Mouse (Mus musculus): ENCODE data around the gene Aen. TPM values are rescaled to one million over a fixed set of nuclear protein-coding genes. Genes with fewer than 3 reads are reported as not detected.

Aen gene
- 47.1 and 47.9 TPM in 2 replicates for polyA plus RNA-seq (2015; fragmentation: Nextera tagmentation; extraction: Ambion mirVana)

DNA sequence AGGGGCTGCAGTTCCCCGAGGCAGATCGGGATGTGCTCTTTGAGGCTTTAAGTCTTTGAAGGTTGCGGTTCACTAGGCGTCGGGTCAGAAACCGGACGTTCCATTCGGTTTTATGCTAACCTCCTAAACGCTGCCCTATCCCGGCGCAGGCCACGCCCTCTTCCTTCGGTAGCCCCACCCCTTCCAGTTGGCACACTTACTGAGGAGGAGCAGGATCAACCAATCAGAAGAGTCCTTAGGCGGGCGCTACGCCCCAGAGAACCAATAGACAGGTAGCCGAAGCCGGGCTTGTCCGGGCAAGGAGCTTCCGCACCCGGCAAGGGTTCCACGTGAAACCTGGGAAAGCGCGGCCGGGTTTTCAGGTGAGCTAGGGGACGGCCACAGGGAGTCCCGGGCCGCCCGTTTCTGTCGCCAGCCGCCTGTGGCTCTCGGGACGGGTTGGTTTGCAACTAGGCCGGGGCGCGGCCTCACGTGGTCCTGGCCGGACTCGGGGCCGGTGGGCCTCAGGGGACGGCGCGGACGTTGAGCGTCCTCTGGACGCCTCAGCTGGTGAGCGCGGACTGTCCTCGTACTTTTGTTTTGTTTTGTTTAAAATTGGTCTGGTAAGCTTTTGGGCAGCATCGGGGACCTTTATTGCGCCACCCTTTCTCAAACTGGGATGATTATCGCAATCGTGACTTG lies at the start of gene Aen:
Aen (plus strand) TSS at position 202 of the 681 bp plus-strand sequence.
- WGBS = 3% methylated on average over 53 of the region's 53 CpGs
- H3K9ac ChIP-seq = peak within 1 kb of the TSS; percentile 65
- H3K4me2 ChIP-seq = peak within 1 kb of the TSS; percentile 81
- peak; percentile 98 for ATAC-seq (replicated peaks; ENCODE audit: low FRiP score)
- peak within 1 kb of the TSS; percentile 72; the same call in 1 of the 2 replicates for H3K27ac ChIP-seq
- peak within 1 kb of the TSS; percentile 96 for H3K4me3 ChIP-seq (replicated peaks)
- H3K9me3 ChIP-seq (replicated peaks) = 0 out of 2 replicates have a peak, but pooled peaks cover 2% of the 10 kb centered on the region
- peaks cover 11% of the 10 kb centered on the region for H3K36me3 ChIP-seq
- no peaks in the 10 kb centered on the region for H3K27me3 ChIP-seq
- H3K4me1 ChIP-seq = peaks cover 20% of the 10 kb centered on the region

- 36% methylated on average over 12 of the region's 12 CpGs for WGBS
- Histone ChIP-seq H3K9ac (peak overlapping the region; percentile 86), H3K4me2 (peak overlapping the region; percentile 69), H3K4me3 (replicated peaks) (peak overlapping the region; percentile 86), H3K9me3 (replicated peaks) (no peaks in the 10 kb centered on the region), H3K27ac (peak overlapping the region; percentile 81), H3K27me3 (no peaks in the 10 kb centered on the region), H3K36me3 (peaks cover 28% of the 10 kb centered on the region), H3K4me1 (peaks cover 12% of the 10 kb centered on the region)
- no peak for ATAC-seq (replicated peaks; ENCODE audit: low FRiP score)
Measured at GRCm38 (mm10) chr7:78846066-78846716, 49.5 kb upstream of the Aen start.

DNA sequence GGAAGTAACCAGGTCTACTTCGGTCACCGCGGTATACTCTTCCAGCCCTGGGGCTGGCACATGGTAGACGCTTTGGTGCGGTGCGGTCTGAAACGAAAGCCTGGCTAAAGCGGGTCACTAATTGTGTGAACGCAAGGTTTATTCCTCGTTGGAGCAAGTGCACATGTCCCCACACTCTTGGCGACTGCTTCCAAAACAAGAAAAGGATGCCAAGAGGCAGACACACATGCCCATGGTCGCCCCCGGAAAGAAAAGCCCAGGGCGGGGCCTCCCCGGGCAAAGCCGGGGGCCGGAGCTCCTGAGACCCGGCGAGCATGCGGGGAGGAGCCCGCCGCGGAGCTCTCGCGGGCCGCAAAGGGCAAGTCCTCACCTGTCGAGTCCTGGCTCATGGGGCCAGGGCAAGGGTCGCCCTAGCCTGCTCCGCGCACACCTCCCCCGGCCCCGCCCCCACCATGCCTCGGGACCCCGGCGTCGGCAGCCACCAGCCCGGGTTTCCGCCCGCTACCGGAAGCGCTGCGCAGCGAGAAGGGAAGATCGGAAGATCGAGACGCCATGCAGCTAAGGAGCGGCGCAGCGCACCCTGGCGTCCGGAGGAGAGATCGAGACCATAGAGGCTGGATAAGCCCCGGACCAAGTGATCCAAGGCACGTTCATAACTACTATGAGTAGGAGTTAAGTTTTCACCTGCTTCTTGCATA lies 48.8 kb upstream of the Aen start, which contains the start of gene Det1:
Det1 (minus strand) TSS at position 527 of the 698 bp plus-strand sequence.
- no peaks in the 10 kb centered on the region for H3K9me3 ChIP-seq (replicated peaks)
- no peaks in the 10 kb centered on the region for H3K27me3 ChIP-seq
- H3K36me3 ChIP-seq = peaks cover 23% of the 10 kb centered on the region
- peak within 1 kb of the TSS; percentile 86 for H3K4me3 ChIP-seq (replicated peaks)
- peak; percentile 92 for ATAC-seq (replicated peaks; ENCODE audit: low FRiP score)
- peak within 1 kb of the TSS; percentile 69 for H3K4me2 ChIP-seq
- peaks cover 12% of the 10 kb centered on the region for H3K4me1 ChIP-seq
- under 1% methylated on average over 54 of the region's 54 CpGs for WGBS
- peak within 1 kb of the TSS; percentile 81 for H3K27ac ChIP-seq
- peak within 1 kb of the TSS; percentile 86 for H3K9ac ChIP-seq

- Histone ChIP-seq H3K4me2 (no peak overlapping the region), H3K27me3 (peaks cover 4% of the 10 kb centered on the region; the same call in 1 of the 2 replicates), H3K36me3 (no peaks in the 10 kb centered on the region), H3K4me1 (no peaks in the 10 kb centered on the region), H3K27ac (no peak overlapping the region), H3K4me3 (replicated peaks) (no peak overlapping the region), H3K9ac (no peak overlapping the region), H3K9me3 (replicated peaks) (no peaks in the 10 kb centered on the region)
- no peak for ATAC-seq (replicated peaks; ENCODE audit: low FRiP score)
- WGBS = 66% methylated on average over 4 of the region's 4 CpGs
Measured at GRCm38 (mm10) chr7:78854051-78854450, 41.6 kb upstream of the Aen start.

DNA sequence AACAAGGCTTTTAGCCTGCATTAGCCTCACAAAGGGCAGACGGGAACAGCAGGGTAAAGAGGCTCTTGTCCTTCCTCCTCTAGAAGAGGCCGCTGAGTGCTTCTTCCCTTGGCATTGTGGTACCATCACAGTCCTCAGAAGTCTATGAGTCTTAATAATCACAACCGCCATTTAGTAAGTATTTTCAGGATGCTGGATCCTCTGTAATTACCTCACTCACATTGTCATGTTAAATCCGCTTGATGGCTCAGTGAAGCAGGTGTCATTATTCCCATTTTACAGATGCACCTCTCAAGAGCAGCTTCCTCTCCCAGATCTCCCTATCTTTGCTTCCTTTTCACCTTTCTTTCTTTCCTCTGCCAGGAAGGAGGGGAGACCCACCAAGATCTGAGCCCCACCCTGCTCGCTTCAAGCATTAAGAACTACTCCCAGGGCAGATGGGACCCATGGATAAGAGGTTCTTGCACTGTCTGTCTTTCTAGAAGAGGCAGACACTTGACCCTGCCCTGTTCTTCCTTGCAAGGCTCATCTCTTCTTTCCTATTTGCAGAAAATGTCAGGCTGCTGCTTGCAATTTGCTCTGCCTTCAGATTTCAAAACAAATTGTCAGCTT lies 40.5 kb upstream of the Aen start:
- Histone ChIP-seq H3K27ac (no peak overlapping the region), H3K9ac (no peak overlapping the region), H3K9me3 (replicated peaks) (no peaks in the 10 kb centered on the region), H3K27me3 (peaks cover 4% of the 10 kb centered on the region; the same call in 1 of the 2 replicates), H3K36me3 (no peaks in the 10 kb centered on the region), H3K4me3 (replicated peaks) (no peak overlapping the region), H3K4me2 (no peak overlapping the region), H3K4me1 (no peaks in the 10 kb centered on the region)
- no peak for ATAC-seq (replicated peaks; ENCODE audit: low FRiP score)
- 63% methylated on average over 5 of the region's 5 CpGs for WGBS

- no peak overlapping the region for H3K4me3 ChIP-seq (replicated peaks)
- H3K4me2 ChIP-seq = no peak overlapping the region
- H3K36me3 ChIP-seq = no peaks in the 10 kb centered on the region
- no peaks in the 10 kb centered on the region for H3K27me3 ChIP-seq
- H3K4me1 ChIP-seq = 0 out of 2 replicates have a peak, but pooled peaks cover 3% of the 10 kb centered on the region
- 60% methylated on average over 7 of the region's 7 CpGs for WGBS
- H3K27ac ChIP-seq = no peak overlapping the region
- no peak overlapping the region for H3K9ac ChIP-seq
- no peaks in the 10 kb centered on the region for H3K9me3 ChIP-seq (replicated peaks)
- ATAC-seq (replicated peaks; ENCODE audit: low FRiP score) = 0 out of 2 replicates have a peak, but pooled peaks have one; percentile 4
Measured at GRCm38 (mm10) chr7:78863796-78864445, 31.7 kb upstream of the Aen start.

GRCm38 (mm10) chr7:78864446-78864802 lies 31.2 kb upstream of the Aen start:
- ATAC-seq (replicated peaks; ENCODE audit: low FRiP score) = no peak
- H3K4me2 ChIP-seq = no peak overlapping the region
- H3K9ac ChIP-seq = no peak overlapping the region
- WGBS = 45% methylated on average over 4 of the region's 4 CpGs
- H3K27ac ChIP-seq = no peak overlapping the region
- no peaks in the 10 kb centered on the region for H3K36me3 ChIP-seq
- H3K4me1 ChIP-seq = 0 out of 2 replicates have a peak, but pooled peaks cover 3% of the 10 kb centered on the region
- no peak overlapping the region for H3K4me3 ChIP-seq (replicated peaks)
- H3K9me3 ChIP-seq (replicated peaks) = no peaks in the 10 kb centered on the region
- H3K27me3 ChIP-seq = no peaks in the 10 kb centered on the region

GRCm38 (mm10) chr7:78865212-78865949 lies 30.3 kb upstream of the Aen start:
- H3K27me3 ChIP-seq = no peaks in the 10 kb centered on the region
- H3K4me1 ChIP-seq = 0 out of 2 replicates have a peak, but pooled peaks cover 3% of the 10 kb centered on the region
- no peak overlapping the region for H3K9ac ChIP-seq
- H3K9me3 ChIP-seq (replicated peaks) = no peaks in the 10 kb centered on the region
- 0 out of 2 replicates have a peak, but pooled peaks have one; percentile 36 for ATAC-seq (replicated peaks; ENCODE audit: low FRiP score)
- WGBS = 48% methylated on average over 12 of the region's 12 CpGs
- H3K4me3 ChIP-seq (replicated peaks) = no peak overlapping the region
- H3K27ac ChIP-seq = peak overlapping the region; percentile 43; the same call in 1 of the 2 replicates
- H3K36me3 ChIP-seq = no peaks in the 10 kb centered on the region
- no peak overlapping the region for H3K4me2 ChIP-seq

DNA sequence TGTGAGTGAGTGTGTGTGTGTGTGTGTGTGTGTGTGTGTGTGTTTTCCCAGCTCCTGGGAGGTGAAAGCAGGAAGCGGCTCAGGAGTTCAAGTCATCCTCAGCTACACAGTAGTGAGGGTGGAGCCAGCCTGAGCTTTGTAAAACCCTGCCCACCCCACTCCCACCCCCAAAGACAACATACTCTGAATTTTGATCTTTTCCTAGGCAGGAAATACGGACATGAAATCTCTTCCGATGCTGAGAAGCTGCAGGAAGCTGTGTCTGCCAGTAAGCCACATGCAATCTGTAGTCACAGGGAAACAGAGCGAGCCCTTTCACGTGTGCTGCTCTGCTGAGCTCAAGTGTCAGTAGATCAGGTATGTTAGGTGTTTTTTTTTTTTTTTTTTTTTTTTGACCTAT lies 26.9 kb upstream of the Aen start:
- Histone ChIP-seq H3K27ac (no peak overlapping the region), H3K27me3 (no peaks in the 10 kb centered on the region), H3K4me1 (0 out of 2 replicates have a peak, but pooled peaks cover 3% of the 10 kb centered on the region), H3K9ac (no peak overlapping the region), H3K4me2 (no peak overlapping the region), H3K36me3 (no peaks in the 10 kb centered on the region), H3K9me3 (replicated peaks) (no peaks in the 10 kb centered on the region), H3K4me3 (replicated peaks) (no peak overlapping the region)
- no peak; the same call in 1 of the 2 replicates for ATAC-seq (replicated peaks; ENCODE audit: low FRiP score)
- WGBS = 38% methylated on average over 5 of the region's 5 CpGs

DNA sequence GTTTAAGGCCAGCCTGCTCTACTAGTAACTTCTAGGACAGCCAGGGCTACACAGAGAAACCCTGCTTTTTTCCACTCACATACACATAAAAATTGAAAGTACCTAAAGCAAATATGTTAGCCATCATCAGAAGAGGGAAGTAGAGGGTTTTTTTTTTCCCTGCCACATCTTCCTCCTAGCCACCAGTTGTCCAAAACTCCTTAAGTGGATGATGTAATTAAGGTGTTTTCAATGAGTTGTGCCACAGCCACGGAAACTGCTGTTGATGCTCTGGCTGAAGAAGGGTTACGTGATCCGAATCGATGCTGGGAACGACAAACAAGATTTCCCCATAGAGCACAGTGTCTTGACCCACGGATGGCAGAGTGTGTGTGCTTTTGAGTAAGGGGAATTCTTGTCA lies 23.3 kb upstream of the Aen start:
- H3K9ac ChIP-seq = no peak overlapping the region
- H3K9me3 ChIP-seq (replicated peaks) = no peaks in the 10 kb centered on the region
- ATAC-seq (replicated peaks; ENCODE audit: low FRiP score) = no peak
- no peaks in the 10 kb centered on the region for H3K36me3 ChIP-seq
- H3K27me3 ChIP-seq = no peaks in the 10 kb centered on the region
- 81% methylated on average over 6 of the region's 6 CpGs for WGBS
- H3K4me2 ChIP-seq = no peak overlapping the region
- no peaks in the 10 kb centered on the region for H3K4me1 ChIP-seq
- no peak overlapping the region for H3K27ac ChIP-seq
- H3K4me3 ChIP-seq (replicated peaks) = no peak overlapping the region

DNA sequence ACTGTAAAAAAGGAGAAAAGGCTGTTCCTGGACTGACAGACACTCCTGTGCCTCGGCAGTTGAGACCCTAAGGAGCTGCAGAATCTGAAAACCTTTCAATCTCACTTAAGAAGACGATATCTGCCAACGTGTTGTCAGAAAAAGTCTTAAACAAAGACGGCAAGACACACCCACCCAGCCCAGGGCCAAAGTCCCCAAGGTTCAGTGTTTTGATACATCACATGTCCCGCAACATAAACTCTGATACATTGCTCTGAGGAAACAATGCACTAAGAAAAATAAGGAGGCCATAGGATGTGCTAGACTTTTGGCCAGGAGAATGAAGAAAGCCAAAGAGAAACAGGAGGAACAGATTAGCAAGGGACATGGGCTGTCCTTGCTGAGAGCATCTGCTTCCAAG lies 22.8 kb upstream of the Aen start:
- H3K4me2 ChIP-seq = no peak overlapping the region
- ATAC-seq (replicated peaks; ENCODE audit: low FRiP score) = no peak
- WGBS = 69% methylated on average over 5 of the region's 5 CpGs
- no peaks in the 10 kb centered on the region for H3K9me3 ChIP-seq (replicated peaks)
- no peaks in the 10 kb centered on the region for H3K27me3 ChIP-seq
- H3K4me1 ChIP-seq = no peaks in the 10 kb centered on the region
- no peak overlapping the region for H3K9ac ChIP-seq
- H3K36me3 ChIP-seq = no peaks in the 10 kb centered on the region
- no peak overlapping the region for H3K4me3 ChIP-seq (replicated peaks)
- H3K27ac ChIP-seq = no peak overlapping the region

All from kidney, embryonic 15.5 days (tissue).